Mouse (Mus musculus): ENCODE measurements at regions not wholly inside any gene's neighbourhood (a gene's known extent, or its start where the extent isn't known, plus 50 kb on each side); places are given as distances from the start of the nearest gene placed in this dataset.
A peak's percentile ranks its signal among the peaks of the same experiment; 100 is the strongest.
"Not testable (repeated sequence)": the region's sequence is repeated elsewhere in the genome, so short reads cannot be mapped to it uniquely, and the experiment has no call there.

DNA sequence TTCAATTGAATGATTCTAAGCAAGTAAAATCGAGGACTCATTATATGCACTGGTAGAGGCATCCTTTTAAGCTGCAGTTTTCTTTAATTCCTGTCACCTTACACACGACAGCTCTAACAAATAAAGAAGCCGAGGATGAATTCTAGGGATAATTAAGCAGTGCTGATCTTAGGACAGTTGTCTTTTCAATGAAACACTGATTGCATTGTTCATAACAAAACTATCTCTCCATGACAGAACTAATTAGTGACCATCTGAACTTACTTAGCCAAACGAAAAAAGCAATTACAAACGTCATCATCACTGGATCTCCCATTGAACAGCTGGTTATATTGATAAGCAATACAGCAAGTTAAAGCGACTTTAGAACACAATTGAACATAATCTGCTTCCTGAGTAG is 1579.7 kb upstream of the G6pd2 start:
- H3K27me3 ChIP-seq (ENCODE audit: control insufficient read depth, insufficient read depth, low read depth, low read length): no peaks in the 10 kb centered on the region
- H3K27ac ChIP-seq (ENCODE audit: low read length): no peak overlapping the region
- H3K9ac ChIP-seq (ENCODE audit: low read depth, low read length): no peak overlapping the region
- no peak overlapping the region for H3K4me3 ChIP-seq (ENCODE audit: low read depth, low read length)
- H3K36me3 ChIP-seq (ENCODE audit: control insufficient read depth, insufficient read depth, low read length): no peaks in the 10 kb centered on the region
- no peak for ATAC-seq
- H3K9me3 ChIP-seq (replicated peaks; ENCODE audit: control insufficient read depth, low read length, poor library complexity, severe bottlenecking): no peaks in the 10 kb centered on the region
- H3K4me1 ChIP-seq (ENCODE audit: control insufficient read depth, insufficient read depth, low read length): no peaks in the 10 kb centered on the region
- H3K4me2 ChIP-seq (ENCODE audit: low read length): no peak overlapping the region
- 29% methylated on average over 6 of the region's 6 CpGs for WGBS

DNA sequence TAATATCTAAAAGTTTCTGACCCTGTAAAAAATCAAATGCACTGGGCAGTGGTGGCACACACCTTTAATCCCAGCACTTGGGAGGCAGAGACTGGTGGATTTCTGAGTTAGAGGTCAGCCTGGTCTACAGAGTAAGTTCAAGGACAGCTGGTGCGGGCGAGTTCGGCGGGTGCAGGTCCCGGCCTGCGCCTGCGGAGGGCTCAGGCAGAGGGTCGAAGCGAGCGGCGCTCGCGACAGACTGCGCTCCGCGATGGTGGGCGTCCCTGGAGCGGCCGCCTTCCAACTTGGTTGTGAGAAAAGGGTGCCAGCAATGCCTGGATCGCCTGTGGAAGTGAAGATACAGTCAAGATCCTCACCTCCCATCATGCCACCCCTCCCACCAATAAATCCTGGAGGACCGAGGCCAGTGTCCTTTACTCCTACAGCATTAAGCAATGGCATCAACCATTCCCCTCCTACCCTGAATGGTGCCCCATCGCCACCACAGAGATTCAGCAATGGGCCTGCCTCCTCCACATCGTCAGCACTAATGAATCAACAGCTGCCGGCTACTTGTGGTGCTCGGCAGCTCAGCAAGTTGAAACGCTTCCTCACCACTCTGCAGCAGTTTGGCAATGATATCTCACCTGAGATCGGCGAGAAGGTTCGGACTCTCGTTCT is 1577.3 kb upstream of the G6pd2 start:
- H3K4me1 ChIP-seq (ENCODE audit: control insufficient read depth, insufficient read depth, low read length); H3K9ac ChIP-seq (ENCODE audit: low read depth, low read length); H3K27ac ChIP-seq (ENCODE audit: low read length); H3K27me3 ChIP-seq (ENCODE audit: control insufficient read depth, insufficient read depth, low read depth, low read length); H3K9me3 ChIP-seq (replicated peaks; ENCODE audit: control insufficient read depth, low read length, poor library complexity, severe bottlenecking); H3K36me3 ChIP-seq (ENCODE audit: control insufficient read depth, insufficient read depth, low read length): not testable (repeated sequence)
- peak overlapping the region; percentile 46 for H3K4me2 ChIP-seq (ENCODE audit: low read length)
- H3K4me3 ChIP-seq (ENCODE audit: low read depth, low read length): peak overlapping the region; percentile 19
- 0 out of 2 replicates have a peak, but pooled peaks have one; percentile 54 for ATAC-seq
- 13% methylated on average over 30 of the region's 30 CpGs for WGBS

DNA sequence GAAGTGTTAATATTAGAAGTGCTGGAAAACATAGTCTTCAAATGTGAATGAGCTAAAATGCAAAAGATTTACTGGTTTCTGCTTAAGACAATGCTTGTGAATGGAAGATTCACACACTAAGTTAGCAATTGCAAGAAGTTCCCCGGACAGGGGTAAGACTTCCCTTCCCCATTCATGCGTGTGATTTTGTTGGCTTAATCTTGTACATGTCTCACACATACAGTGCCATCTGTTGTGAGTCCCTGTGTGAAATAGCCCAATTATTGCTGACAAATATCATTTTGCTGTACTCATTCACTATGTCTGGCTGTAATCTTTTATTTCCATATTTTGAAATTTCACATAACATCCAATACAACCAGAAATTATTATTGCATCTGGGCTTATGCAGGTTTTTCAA is 1564.4 kb upstream of the G6pd2 start:
- H3K27ac ChIP-seq (ENCODE audit: low read length): no peak overlapping the region
- no peaks in the 10 kb centered on the region for H3K4me1 ChIP-seq (ENCODE audit: control insufficient read depth, insufficient read depth, low read length)
- H3K4me2 ChIP-seq (ENCODE audit: low read length): no peak overlapping the region
- WGBS: 92% methylated on average over 2 of the region's 2 CpGs
- H3K4me3 ChIP-seq (ENCODE audit: low read depth, low read length): no peak overlapping the region
- no peaks in the 10 kb centered on the region for H3K27me3 ChIP-seq (ENCODE audit: control insufficient read depth, insufficient read depth, low read depth, low read length)
- no peaks in the 10 kb centered on the region for H3K9me3 ChIP-seq (replicated peaks; ENCODE audit: control insufficient read depth, low read length, poor library complexity, severe bottlenecking)
- no peaks in the 10 kb centered on the region for H3K36me3 ChIP-seq (ENCODE audit: control insufficient read depth, insufficient read depth, low read length)
- ATAC-seq: no peak
- H3K9ac ChIP-seq (ENCODE audit: low read depth, low read length): no peak overlapping the region

DNA sequence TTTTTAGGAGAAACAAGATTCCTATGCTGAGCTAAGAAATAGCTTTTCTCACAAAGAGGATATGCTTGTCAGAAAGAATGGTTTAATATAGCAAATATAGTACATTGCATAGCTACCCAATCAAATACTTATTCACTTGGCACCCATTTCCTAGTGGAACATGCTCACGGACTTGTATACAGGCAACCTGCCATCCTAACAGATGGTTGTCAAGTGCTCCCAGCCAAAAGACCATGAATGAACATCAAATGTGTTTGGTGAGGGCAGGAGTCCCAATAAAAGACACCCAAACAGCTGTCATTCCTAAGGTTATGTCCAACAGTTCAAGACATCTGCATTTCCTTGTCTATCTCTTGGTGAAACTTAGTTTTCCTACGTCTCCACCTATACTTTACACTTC is 1531.9 kb upstream of the G6pd2 start:
- no peak for ATAC-seq
- Histone ChIP-seq H3K4me1 (ENCODE audit: control insufficient read depth, insufficient read depth, low read length) (no peaks in the 10 kb centered on the region), H3K36me3 (ENCODE audit: control insufficient read depth, insufficient read depth, low read length) (no peaks in the 10 kb centered on the region), H3K9me3 (replicated peaks; ENCODE audit: control insufficient read depth, low read length, poor library complexity, severe bottlenecking) (no peaks in the 10 kb centered on the region), H3K4me3 (ENCODE audit: low read depth, low read length) (no peak overlapping the region), H3K4me2 (ENCODE audit: low read length) (no peak overlapping the region), H3K27ac (ENCODE audit: low read length) (no peak overlapping the region), H3K9ac (ENCODE audit: low read depth, low read length) (no peak overlapping the region), H3K27me3 (ENCODE audit: control insufficient read depth, insufficient read depth, low read depth, low read length) (no peaks in the 10 kb centered on the region)
- 89% methylated on average over 2 of the region's 2 CpGs for WGBS
